Mouse (Mus musculus) MEL (cell line): Measurements from ENCODE around the gene Unc45b. TPM values are rescaled to one million over a fixed set of nuclear protein-coding genes. Genes with fewer than 3 reads are reported as not detected.

ENCODE experiments used
- DNase-seq: peaks from one replicate; pipeline ENCODE4 v3.0.0; 2011; ENCODE audit warnings: low read depth, low spot score
- H3K27ac ChIP-seq: 2 replicates; pipeline ENCODE4 v1.5.1; 2012; ENCODE audit warnings: low read depth, mild to moderate bottlenecking, control low read depth, low read length, moderate library complexity; ENCODE audit not compliant: control insufficient read depth
- H3K27me3 ChIP-seq, 2 experiments: fragments of 150-350 bp in 1 of 2; sonication (generic) in 1 of 2; 2 replicates each; pipeline ENCODE4 v1.6.1; 2012; ENCODE audit warnings: low read length in 2 of 2, mild to moderate bottlenecking in 2 of 2, improper control_type of control experiment in 1 of 2, moderate library complexity in 1 of 2; ENCODE audit not compliant: insufficient read depth in 2 of 2, control insufficient read depth in 1 of 2
- H3K36me3 ChIP-seq, 2 experiments: 2 replicates each; pipeline ENCODE4 v1.6.1; 2012 to 2014; ENCODE audit warnings: low read length in 2 of 2, improper control_type of control experiment in 1 of 2, inconsistent platforms in 1 of 2, mild to moderate bottlenecking in 1 of 2; ENCODE audit not compliant: insufficient read depth in 2 of 2, control insufficient read depth in 1 of 2
- H3K4me1 ChIP-seq, 2 experiments: fragments of 150-350 bp in 1 of 2; sonication (generic) in 1 of 2; 2 replicates each; pipeline ENCODE4 v1.6.1; 2012; ENCODE audit warnings: low read length in 2 of 2, improper control_type of control experiment in 1 of 2, mild to moderate bottlenecking in 1 of 2; ENCODE audit not compliant: insufficient read depth in 2 of 2, control insufficient read depth in 1 of 2
- H3K4me3 ChIP-seq, 2 experiments: fragments of 150-350 bp in 1 of 2; sonication (generic) in 1 of 2; 2 replicates each; pipeline ENCODE4 v1.5.1; 2012; ENCODE audit warnings: low read depth in 2 of 2, low read length in 2 of 2, mild to moderate bottlenecking in 2 of 2, moderate library complexity in 2 of 2, control low read depth in 1 of 2, improper control_type of control experiment in 1 of 2; ENCODE audit not compliant: control insufficient read depth in 1 of 2, insufficient read depth in 1 of 2
- H3K79me2 ChIP-seq: 2 replicates; pipeline ENCODE4 v1.6.1; 2012; ENCODE audit warnings: mild to moderate bottlenecking, low read length, moderate library complexity; ENCODE audit not compliant: control insufficient read depth, poor library complexity, insufficient read depth
- H3K9ac ChIP-seq: 2 replicates; pipeline ENCODE4 v1.6.1; 2012; ENCODE audit warnings: low read depth, mild to moderate bottlenecking, control low read depth, low read length, moderate library complexity; ENCODE audit not compliant: control insufficient read depth, poor library complexity, severe bottlenecking
- H3K9me3 ChIP-seq: fragments of 150-350 bp; sonication (generic); replicated peaks from 2 replicates; pipeline ENCODE4 v1.6.1; 2012; ENCODE audit warnings: mild to moderate bottlenecking, low read length, improper control_type of control experiment, moderate library complexity; ENCODE audit not compliant: insufficient read depth
- BHLHE40 ChIP-seq: IDR thresholded peaks from 2 replicates; pipeline ENCODE4 v1.6.1; 2012; ENCODE audit warnings: low read depth, mild to moderate bottlenecking, inconsistent platforms, low read length, improper control_type of control experiment, borderline replicate concordance
- CHD1 ChIP-seq: IDR thresholded peaks from 2 replicates; pipeline ENCODE4 v1.6.1; 2012; ENCODE audit warnings: low read depth, mild to moderate bottlenecking, inconsistent platforms, low read length, improper control_type of control experiment
- E2F4 ChIP-seq: IDR thresholded peaks from 2 replicates; pipeline ENCODE4 v1.6.1; 2011; ENCODE audit warnings: low read depth, low read length, improper control_type of control experiment, borderline replicate concordance
- ELF1 ChIP-seq: IDR thresholded peaks from 2 replicates; pipeline ENCODE4 v1.6.1; 2014; ENCODE audit warnings: low read depth, mild to moderate bottlenecking, inconsistent platforms, low read length, improper control_type of control experiment, moderate library complexity
- EP300 ChIP-seq, 2 experiments: IDR thresholded peaks; 2 replicates each; pipeline ENCODE4 v1.6.1; 2011; ENCODE audit warnings: improper control_type of control experiment in 2 of 2, low read length in 2 of 2, low read depth in 1 of 2, mild to moderate bottlenecking in 1 of 2
- ETS1 ChIP-seq: IDR thresholded peaks from 2 replicates; pipeline ENCODE4 v1.6.1; 2012; ENCODE audit warnings: low read depth, mild to moderate bottlenecking, inconsistent platforms, low read length, improper control_type of control experiment, moderate library complexity
- GABPA ChIP-seq: IDR thresholded peaks from 2 replicates; pipeline ENCODE4 v1.6.1; 2012; ENCODE audit warnings: low read depth, mild to moderate bottlenecking, inconsistent platforms, low read length, improper control_type of control experiment, moderate library complexity
- GATA1 ChIP-seq: IDR thresholded peaks from 2 replicates; pipeline ENCODE4 v1.6.1; 2011; ENCODE audit warnings: low read depth, low read length, improper control_type of control experiment
- KAT2A ChIP-seq: conservative IDR thresholded peaks from 2 replicates; pipeline ENCODE4 v1.6.1; 2012; ENCODE audit warnings: low read depth, low read length, improper control_type of control experiment, inconsistent platforms
- MAFK ChIP-seq: IDR thresholded peaks from 2 replicates; pipeline ENCODE4 v1.6.1; 2011; ENCODE audit warnings: low read depth, mild to moderate bottlenecking, low read length, improper control_type of control experiment, borderline replicate concordance
- MAZ ChIP-seq: IDR thresholded peaks from 2 replicates; pipeline ENCODE4 v1.6.1; 2012; ENCODE audit warnings: low read depth, mild to moderate bottlenecking, inconsistent platforms, low read length, improper control_type of control experiment
- MYB ChIP-seq: IDR thresholded peaks from 2 replicates; pipeline ENCODE4 v1.6.1; 2011; ENCODE audit warnings: mild to moderate bottlenecking, low read depth, low read length, improper control_type of control experiment
- MYC ChIP-seq: IDR thresholded peaks from 2 replicates; pipeline ENCODE4 v1.6.1; 2011; ENCODE audit warnings: low read depth, mild to moderate bottlenecking, low read length, improper control_type of control experiment, moderate library complexity
- NELFE ChIP-seq: IDR thresholded peaks from 2 replicates; pipeline ENCODE4 v1.6.1; 2011; ENCODE audit warnings: low read depth, low read length, improper control_type of control experiment
- NRF1 ChIP-seq: IDR thresholded peaks from 2 replicates; pipeline ENCODE4 v1.6.1; 2014; ENCODE audit warnings: low read depth, mild to moderate bottlenecking, inconsistent platforms, low read length, improper control_type of control experiment, moderate library complexity; ENCODE audit not compliant: poor library complexity, insufficient read depth, severe bottlenecking
- POLR2AphosphoS2 ChIP-seq: IDR thresholded peaks from 2 replicates; pipeline ENCODE4 v1.6.1; 2011; ENCODE audit warnings: low read length, improper control_type of control experiment
- RAD21 ChIP-seq: IDR thresholded peaks from 2 replicates; pipeline ENCODE4 v1.6.1; 2011; ENCODE audit warnings: mild to moderate bottlenecking, low read depth, low read length, improper control_type of control experiment
- SMC3 ChIP-seq: IDR thresholded peaks from 2 replicates; pipeline ENCODE4 v1.6.1; 2011; ENCODE audit warnings: low read depth, low read length, improper control_type of control experiment
- TAL1 ChIP-seq: IDR thresholded peaks from 2 replicates; pipeline ENCODE4 v1.6.1; 2012; ENCODE audit warnings: mild to moderate bottlenecking, inconsistent platforms, low read length, moderate library complexity, mixed read lengths
- TBP ChIP-seq: IDR thresholded peaks from 2 replicates; pipeline ENCODE4 v1.8.0; 2011; ENCODE audit warnings: low read depth, low read length, improper control_type of control experiment
- TCF12 ChIP-seq: IDR thresholded peaks from 2 replicates; pipeline ENCODE4 v1.6.1; 2014; ENCODE audit warnings: low read depth, mild to moderate bottlenecking, inconsistent platforms, low read length, improper control_type of control experiment, moderate library complexity
- USF1 ChIP-seq: IDR thresholded peaks from 2 replicates; pipeline ENCODE4 v1.6.1; 2014; ENCODE audit warnings: low read depth, mild to moderate bottlenecking, inconsistent platforms, low read length, improper control_type of control experiment, moderate library complexity
- USF2 ChIP-seq, 2 experiments: IDR thresholded peaks; 2 replicates each; pipeline ENCODE4 v1.6.1; 2011 to 2012; ENCODE audit warnings: improper control_type of control experiment in 2 of 2, low read length in 2 of 2, borderline replicate concordance in 1 of 2, inconsistent platforms in 1 of 2, low read depth in 1 of 2, mild to moderate bottlenecking in 1 of 2; ENCODE audit not compliant: insufficient read depth in 1 of 2
- ZC3H11A ChIP-seq: IDR thresholded peaks from 2 replicates; pipeline ENCODE4 v1.6.1; 2012; ENCODE audit warnings: low read depth, mild to moderate bottlenecking, inconsistent platforms, low read length, improper control_type of control experiment
- ZMIZ1 ChIP-seq: IDR thresholded peaks from 2 replicates; pipeline ENCODE4 v1.6.1; 2012; ENCODE audit warnings: low read depth, mild to moderate bottlenecking, inconsistent platforms, low read length, improper control_type of control experiment, moderate library complexity
- ZNF384 ChIP-seq: IDR thresholded peaks from 2 replicates; pipeline ENCODE4 v1.6.1; 2012; ENCODE audit warnings: low read depth, mild to moderate bottlenecking, inconsistent platforms, low read length, improper control_type of control experiment
- polyA plus RNA-seq, 2 experiments: library from polyadenylated mRNA; stranded (reverse) in 1 of 2; unstranded in 1 of 2; fragments of >175 nt in 1 of 2; fragments of >200 nt in 1 of 2; gene quantifications; 2 replicates each; pipeline versions ENCODE4 v1.2.1 to v1.2.4; 2012; ENCODE audit warnings: low replicate concordance in 2 of 2, low read depth in 1 of 2; ENCODE audit not compliant: insufficient read length in 2 of 2, insufficient read depth in 1 of 2, missing spikeins in 1 of 2
- total RNA-seq: library from RNA; depleted of rRNA; stranded (reverse); fragments of 300-350 nt; gene quantifications from 2 replicates; pipeline ENCODE4 v1.2.3, GENCODE M21; 2012

The Unc45b gene
- total and polyA plus RNA-seq, 3 experiments: 0.08 to 0.29 TPM; not detected in 1

- TF ChIP-seq TCF12 (no peak), MYB (no peak), MAFK (no peak), NRF1 (no peak), BHLHE40 (0 out of 2 replicates have a peak, but pooled peaks have one; percentile 4), GABPA (no peak), SMC3 (no peak), GATA1 (no peak), POLR2AphosphoS2 (no peak), TBP (peak; percentile 30; the same call in 1 of the 2 replicates), E2F4 (no peak), NELFE (no peak), CHD1 (no peak), MAZ (no peak), ZNF384 (no peak), MYC (peak; percentile 66; the same call in 1 of the 2 replicates), EP300 (IDR thresholded peaks at IDR 0.05; ENCODE audit: low read depth in 1 of 2, low read length in 2 of 2) (no peak; a peak in 1 of 4 replicates), TAL1 (no peak), USF2 (IDR thresholded peaks at IDR 0.05; ENCODE audit: borderline replicate concordance in 1 of 2, insufficient read depth in 1 of 2, low read depth in 1 of 2, low read length in 2 of 2) (no peak), ZC3H11A (no peak), KAT2A (no peak)
Observed at GRCm38 (mm10) chr11:82952612-82953542, 42.5 kb downstream of the Unc45b start (continued).

GRCm38 (mm10) chr11:82954631-82955030 is 44.3 kb downstream of the Unc45b start:
- TF ChIP-seq ELF1 (no peak), E2F4 (no peak), RAD21 (no peak), ZC3H11A (no peak), BHLHE40 (no peak), ETS1 (no peak), USF1 (no peak), GATA1 (no peak), ZMIZ1 (no peak), KAT2A (no peak)
- Histone ChIP-seq H3K36me3 (peaks cover 0 to 14% of the 10 kb centered on the region in 2 experiments; a peak in 2 of 4 replicates), H3K9ac (no peak overlapping the region), H3K4me3 (no peak overlapping the region), H3K27ac (no peak overlapping the region), H3K79me2 (no peaks in the 10 kb centered on the region), H3K4me1 (peaks cover 0 to 17% of the 10 kb centered on the region in 2 experiments; a peak in 2 of 4 replicates), H3K27me3 (no peaks in the 10 kb centered on the region; a peak in 1 of 4 replicates), H3K9me3 (no peaks in the 10 kb centered on the region)
- DNase-seq: no peak
